Mouse (Mus musculus) limb, embryonic 12.5 days (tissue): ENCODE results near the gene Rbm39. TPM values are rescaled to one million over a fixed set of nuclear protein-coding genes. Genes with fewer than 3 reads are reported as not detected.

Experiments
- ATAC-seq: fragments of 200-750 bp; cut with Nextera tagmentation; 2 replicates; pipeline ENCODE4 v1.8.0; 2017; ENCODE audit warnings: low read depth, moderate TSS enrichment; ENCODE audit not compliant: insufficient number of reproducible peaks, insufficient read depth, low FRiP score, low TSS enrichment
- H3K27ac ChIP-seq: fragments of 300-500 bp; sonication (generic); 2 replicates; pipeline ENCODE4 v1.5.1; 2016; ENCODE audit warnings: mild to moderate bottlenecking, moderate library complexity
- H3K27me3 ChIP-seq: fragments of 300-500 bp; sonication (generic); 2 replicates; pipeline ENCODE4 v1.6.1; 2016; ENCODE audit warnings: mild to moderate bottlenecking, moderate library complexity
- H3K36me3 ChIP-seq: fragments of 300-500 bp; sonication (generic); 2 replicates; pipeline ENCODE4 v1.6.1; 2016; ENCODE audit warnings: mild to moderate bottlenecking, moderate library complexity
- H3K4me1 ChIP-seq: fragments of 300-500 bp; sonication (generic); replicated peaks from 2 replicates; pipeline ENCODE4 v1.6.1; 2016
- H3K4me2 ChIP-seq: fragments of 300-500 bp; sonication (generic); 2 replicates; pipeline ENCODE4 v1.6.1; 2016; ENCODE audit warnings: mild to moderate bottlenecking, moderate library complexity
- H3K4me3 ChIP-seq: fragments of 300-500 bp; sonication (generic); replicated peaks from 2 replicates; pipeline ENCODE4 v1.5.1; 2016; ENCODE audit warnings: mild to moderate bottlenecking
- H3K9ac ChIP-seq: fragments of 300-500 bp; sonication (generic); replicated peaks from 2 replicates; pipeline ENCODE4 v1.6.1; 2016; ENCODE audit warnings: mild to moderate bottlenecking, moderate library complexity
- H3K9me3 ChIP-seq: fragments of 300-500 bp; sonication (generic); 2 replicates; pipeline ENCODE4 v1.6.1; 2016; ENCODE audit warnings: mild to moderate bottlenecking, moderate library complexity
- WGBS: fragments of 180-500 bp; shearing (Covaris S2); methylation state at CpG from one replicate; pipeline ENCODE4 v1.1.7; 2016; 5-methylcytosine and 5-hydroxymethylcytosine counted together
- polyA plus RNA-seq: library from polyadenylated mRNA; unstranded; fragments of >200 nt; fragmentation: Nextera tagmentation; extraction: Ambion mirVana; gene quantifications from 2 replicates; pipeline ENCODE4 v1.2.1, GENCODE M21; 2016

Rbm39 gene
- 757 and 825 TPM in 2 replicates for polyA plus RNA-seq

DNA sequence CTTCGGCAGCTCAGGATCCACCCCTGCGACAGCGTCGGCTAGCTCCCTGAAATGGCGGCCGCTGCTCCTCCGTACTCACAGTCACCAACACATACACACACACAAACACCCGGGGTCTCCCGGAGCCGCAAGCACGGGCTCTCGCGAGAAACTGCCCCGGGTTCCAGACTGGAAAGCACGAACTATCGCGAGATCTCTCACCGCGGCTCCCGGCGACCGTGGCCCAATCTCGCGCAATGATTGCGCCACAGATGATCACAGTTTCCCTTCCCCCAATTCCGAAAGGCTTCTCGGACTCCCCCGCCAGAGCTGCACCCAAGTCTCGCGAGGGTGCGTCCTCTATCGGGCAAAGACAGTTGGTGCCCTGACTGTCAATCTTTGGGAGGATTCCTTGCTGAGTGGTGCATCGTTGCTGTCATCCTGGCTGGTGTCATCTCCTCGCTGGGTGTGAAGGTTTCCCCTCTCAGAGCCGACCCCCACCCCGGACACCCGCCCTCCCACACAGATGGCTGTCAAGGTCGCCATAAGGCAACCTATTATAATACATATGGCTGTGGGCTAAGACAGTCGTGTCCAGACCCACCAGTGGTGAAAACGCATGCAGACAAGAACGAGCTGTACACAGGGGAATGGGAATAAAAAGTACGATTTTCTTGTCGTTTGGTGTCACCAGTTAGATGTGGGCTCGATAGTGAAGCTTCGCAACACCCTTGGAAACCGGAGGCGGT lies at the start of gene Rbm39:
Rbm39 (minus strand) TSS at position 145 of the 728 bp plus-strand sequence.
- peak within 1 kb of the TSS; percentile 100 for H3K9ac ChIP-seq
- H3K36me3 ChIP-seq = peaks cover 27% of the 10 kb centered on the region
- under 1% methylated on average over 47 of the region's 47 CpGs for WGBS
- peak within 1 kb of the TSS; percentile 72 for H3K4me2 ChIP-seq
- H3K27me3 ChIP-seq = no peaks in the 10 kb centered on the region
- peaks cover 16% of the 10 kb centered on the region for H3K4me1 ChIP-seq
- peak within 1 kb of the TSS; percentile 98 for H3K27ac ChIP-seq
- peak; percentile 96 for ATAC-seq
- H3K9me3 ChIP-seq = no peaks in the 10 kb centered on the region
- H3K4me3 ChIP-seq = peak within 1 kb of the TSS; percentile 97

DNA sequence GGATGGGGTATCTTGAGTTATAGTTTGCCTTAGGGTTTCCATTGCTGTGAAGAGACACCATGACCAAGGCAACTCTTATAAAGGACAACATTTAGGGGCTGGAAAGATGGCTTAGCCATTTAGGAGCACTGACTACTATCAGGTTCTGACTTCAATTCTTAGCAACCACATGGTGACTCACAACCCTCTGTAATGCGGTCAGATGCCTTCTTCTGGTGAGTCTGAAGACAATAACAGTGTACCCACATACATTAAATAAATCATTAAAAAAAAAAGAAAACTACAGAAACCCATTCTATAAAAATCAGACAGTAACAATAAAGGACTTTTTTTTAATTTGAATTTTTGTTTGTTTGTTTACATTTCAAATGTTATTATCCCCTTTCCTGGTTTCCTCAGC lies 49.1 kb upstream of the Rbm39 start:
- Histone ChIP-seq H3K27ac (no peak overlapping the region), H3K4me2 (no peak overlapping the region), H3K4me3 (no peak overlapping the region), H3K36me3 (peaks cover 78% of the 10 kb centered on the region), H3K9ac (no peak overlapping the region), H3K9me3 (no peaks in the 10 kb centered on the region), H3K27me3 (no peaks in the 10 kb centered on the region), H3K4me1 (peaks cover 9% of the 10 kb centered on the region)
- whole genome bisulfite sequencing = 90% methylated on average over 1 of the region's 1 CpGs
- no peak for ATAC-seq

DNA sequence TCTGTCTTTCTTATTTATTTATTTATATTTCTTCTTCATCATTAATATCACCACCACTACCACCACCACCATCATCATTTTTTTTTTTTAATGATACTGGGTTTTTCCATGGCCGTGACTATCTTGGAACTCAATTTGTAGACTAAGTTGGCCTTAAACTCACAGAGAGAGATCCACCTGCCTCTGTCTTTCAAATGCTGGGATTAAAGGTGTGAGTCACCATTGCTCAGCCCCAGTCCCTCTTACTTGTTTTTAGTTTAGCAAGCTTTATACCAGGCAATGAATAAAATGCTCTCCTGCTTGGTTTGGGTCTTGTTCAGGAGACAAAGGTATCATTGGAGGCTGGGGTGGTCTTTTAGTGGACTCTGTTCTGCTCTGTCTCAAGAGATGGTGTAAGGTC lies 47.7 kb upstream of the Rbm39 start:
- H3K4me1 ChIP-seq = no peaks in the 10 kb centered on the region
- WGBS = 97% methylated on average over 1 of the region's 1 CpGs
- H3K9me3 ChIP-seq = no peaks in the 10 kb centered on the region
- H3K36me3 ChIP-seq = peaks cover 84% of the 10 kb centered on the region
- no peak overlapping the region for H3K4me3 ChIP-seq
- no peak overlapping the region for H3K4me2 ChIP-seq
- no peaks in the 10 kb centered on the region for H3K27me3 ChIP-seq
- no peak for ATAC-seq
- no peak overlapping the region for H3K27ac ChIP-seq
- H3K9ac ChIP-seq = no peak overlapping the region

DNA sequence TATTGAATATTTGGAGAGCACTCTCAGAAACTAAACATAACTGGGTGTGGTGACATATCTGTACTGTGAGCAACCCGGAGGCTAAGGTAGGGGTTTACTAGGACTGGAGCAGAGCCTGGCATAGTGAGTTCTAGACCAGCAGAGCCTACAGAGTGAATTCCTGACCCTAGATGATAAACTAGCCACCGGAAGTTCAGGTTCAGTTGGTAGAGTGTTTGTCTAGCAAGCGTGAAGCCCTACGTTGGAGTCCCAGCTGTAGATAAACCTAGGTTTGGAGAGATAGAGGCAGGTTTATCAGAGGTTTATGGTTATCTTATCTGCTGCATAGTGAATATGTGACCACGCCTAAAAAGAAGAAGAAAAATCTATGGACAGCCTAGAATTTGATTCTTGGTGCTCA lies 44.0 kb upstream of the Rbm39 start:
- no peak overlapping the region for H3K27ac ChIP-seq
- WGBS = 95% methylated on average over 5 of the region's 5 CpGs
- peaks cover 56% of the 10 kb centered on the region for H3K36me3 ChIP-seq
- H3K27me3 ChIP-seq = no peaks in the 10 kb centered on the region
- H3K4me1 ChIP-seq = no peaks in the 10 kb centered on the region
- H3K9ac ChIP-seq = no peak overlapping the region
- H3K4me2 ChIP-seq = no peak overlapping the region
- no peaks in the 10 kb centered on the region for H3K9me3 ChIP-seq
- ATAC-seq = no peak
- no peak overlapping the region for H3K4me3 ChIP-seq

DNA sequence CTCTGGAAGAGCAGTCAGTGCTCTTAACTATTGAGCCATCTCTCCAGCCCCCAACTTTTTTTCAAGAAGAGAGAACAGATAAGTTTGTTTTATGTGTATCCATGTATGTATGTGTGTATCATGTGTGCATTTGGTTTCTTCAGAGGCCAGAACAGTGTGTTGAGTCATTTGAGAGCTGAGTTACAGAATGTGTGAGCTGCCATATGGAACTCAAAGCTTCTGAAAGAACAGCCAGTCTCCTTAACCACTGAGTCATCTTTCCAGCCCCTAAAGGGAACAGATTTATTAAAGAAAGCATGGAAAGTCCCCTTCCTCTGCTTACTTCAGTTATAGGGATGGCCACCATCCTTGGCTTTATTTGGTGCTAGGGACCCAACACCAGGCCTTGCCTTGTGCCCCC lies 42.1 kb upstream of the Rbm39 start:
- H3K36me3 ChIP-seq = peaks cover 55% of the 10 kb centered on the region
- no peaks in the 10 kb centered on the region for H3K9me3 ChIP-seq
- ATAC-seq = no peak

DNA sequence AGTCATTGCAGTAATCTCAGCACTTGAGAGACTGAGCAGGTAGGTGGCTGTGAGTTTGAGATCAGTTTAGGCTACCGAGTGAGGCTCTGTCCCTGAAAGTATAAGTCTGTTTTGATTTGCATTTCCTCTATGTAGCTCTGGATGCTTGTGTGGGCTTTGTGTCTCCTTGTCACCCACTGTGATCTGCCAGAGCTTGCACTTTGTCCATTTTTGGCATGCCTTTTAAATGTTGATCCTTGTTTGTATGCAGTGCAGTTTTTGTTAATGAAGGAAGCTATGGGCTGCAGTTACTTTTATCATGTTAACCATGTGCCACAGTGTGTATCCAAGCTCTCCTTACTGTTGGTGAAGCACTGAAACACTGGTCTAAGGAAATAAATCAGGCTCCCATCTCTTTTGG lies 37.7 kb upstream of the Rbm39 start:
- Histone ChIP-seq H3K4me1 (no peaks in the 10 kb centered on the region), H3K27me3 (no peaks in the 10 kb centered on the region), H3K27ac (no peak overlapping the region), H3K36me3 (peaks cover 30% of the 10 kb centered on the region), H3K4me3 (no peak overlapping the region), H3K4me2 (no peak overlapping the region), H3K9me3 (no peaks in the 10 kb centered on the region), H3K9ac (no peak overlapping the region)
- 87% methylated on average over 1 of the region's 1 CpGs for WGBS
- no peak for ATAC-seq

More for the DNA sequence above, 42.1 kb upstream of the Rbm39 start:
- no peak overlapping the region for H3K27ac ChIP-seq
- H3K4me2 ChIP-seq = no peak overlapping the region
- H3K9ac ChIP-seq = no peak overlapping the region
- H3K4me3 ChIP-seq = no peak overlapping the region
- H3K4me1 ChIP-seq = no peaks in the 10 kb centered on the region
- no peaks in the 10 kb centered on the region for H3K27me3 ChIP-seq

DNA sequence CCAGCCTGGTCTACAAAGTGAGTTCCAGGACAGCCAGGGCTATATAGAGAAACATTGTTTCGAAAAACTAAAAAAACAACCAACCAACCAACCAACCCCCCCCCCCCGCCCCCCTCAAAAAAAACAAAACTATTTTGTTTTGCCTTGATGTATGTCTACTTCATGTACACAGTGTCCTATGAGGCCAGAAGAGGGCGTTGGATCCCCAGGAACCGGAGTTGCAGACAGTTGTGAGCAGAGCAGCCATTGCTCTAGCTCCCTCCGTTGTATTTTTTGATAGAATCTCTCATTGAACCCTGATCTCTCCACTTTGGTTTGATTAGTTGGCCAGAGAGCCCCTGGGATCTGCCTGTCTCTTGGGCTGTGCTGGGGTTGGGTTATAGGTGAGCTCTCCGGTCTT lies 23.9 kb upstream of the Rbm39 start:
- Histone ChIP-seq H3K36me3 (peaks cover 45% of the 10 kb centered on the region), H3K4me2 (no peak overlapping the region), H3K9ac (no peak overlapping the region), H3K4me3 (no peak overlapping the region), H3K27me3 (no peaks in the 10 kb centered on the region), H3K4me1 (peaks cover 33% of the 10 kb centered on the region), H3K27ac (no peak overlapping the region), H3K9me3 (no peaks in the 10 kb centered on the region)
- ATAC-seq = no peak
- WGBS = 89% methylated on average over 6 of the region's 6 CpGs

DNA sequence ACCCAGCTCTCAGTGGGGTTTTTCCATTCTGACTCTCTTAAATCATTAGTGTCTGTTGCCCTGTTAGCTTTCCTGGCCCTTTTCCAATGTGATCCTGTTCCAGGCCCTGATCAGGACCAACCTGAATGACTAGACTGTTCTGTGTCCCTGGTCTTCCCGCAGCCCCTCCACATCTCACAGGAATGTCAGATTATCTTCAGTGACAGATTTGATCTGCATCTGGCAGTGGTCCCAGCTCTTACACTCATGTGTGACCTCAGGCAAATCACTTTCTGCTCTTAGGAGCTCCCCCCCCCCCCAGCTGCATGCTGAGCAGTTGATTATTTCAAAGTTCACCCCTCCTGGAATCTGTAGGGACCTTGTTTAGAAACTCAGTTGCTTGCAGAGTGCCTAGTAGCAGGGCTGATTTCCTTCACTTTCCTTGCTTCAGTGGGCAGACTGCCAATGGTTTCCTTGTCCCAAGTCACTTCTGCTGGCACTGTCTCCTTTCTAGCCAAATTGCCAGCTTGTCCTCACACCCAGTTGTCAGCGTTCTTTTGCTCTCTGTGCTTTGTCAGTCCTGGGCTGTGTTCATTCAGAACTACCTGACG lies 22.9 kb upstream of the Rbm39 start:
- no peak overlapping the region for H3K9ac ChIP-seq
- H3K4me1 ChIP-seq = peaks cover 39% of the 10 kb centered on the region
- peak overlapping the region; percentile 66 for H3K27ac ChIP-seq
- no peak overlapping the region for H3K4me3 ChIP-seq
- no peak overlapping the region for H3K4me2 ChIP-seq
- 66% methylated on average over 3 of the region's 3 CpGs for WGBS
- H3K27me3 ChIP-seq = no peaks in the 10 kb centered on the region
- no peak for ATAC-seq
- H3K9me3 ChIP-seq = no peaks in the 10 kb centered on the region
- peaks cover 39% of the 10 kb centered on the region for H3K36me3 ChIP-seq

DNA sequence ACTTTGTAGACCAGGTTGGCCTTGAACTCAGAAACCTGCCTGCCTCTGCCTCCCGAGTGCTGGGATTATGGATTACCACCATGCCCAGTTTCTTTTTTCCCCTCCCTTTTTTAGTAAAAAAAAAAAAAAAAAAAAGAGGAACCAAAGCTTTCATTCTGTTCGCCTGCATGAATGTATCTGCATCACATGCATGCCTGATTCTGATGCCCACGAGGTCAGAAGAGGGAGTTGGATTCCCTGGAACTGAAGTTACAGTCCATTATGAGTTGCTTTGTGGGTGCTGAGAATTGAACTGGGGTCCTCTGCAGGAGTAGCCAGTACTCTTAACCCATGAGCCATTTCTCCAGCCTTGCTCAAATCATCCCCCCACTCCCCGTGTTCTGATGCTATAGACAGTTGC lies 21.4 kb upstream of the Rbm39 start:
- no peak overlapping the region for H3K4me3 ChIP-seq
- 89% methylated on average over 4 of the region's 4 CpGs for WGBS
- no peak for ATAC-seq
- no peaks in the 10 kb centered on the region for H3K27me3 ChIP-seq
- H3K9ac ChIP-seq = no peak overlapping the region
- no peaks in the 10 kb centered on the region for H3K9me3 ChIP-seq
- H3K4me1 ChIP-seq = peaks cover 45% of the 10 kb centered on the region
- peaks cover 29% of the 10 kb centered on the region for H3K36me3 ChIP-seq
- H3K4me2 ChIP-seq = no peak overlapping the region
- no peak overlapping the region for H3K27ac ChIP-seq

DNA sequence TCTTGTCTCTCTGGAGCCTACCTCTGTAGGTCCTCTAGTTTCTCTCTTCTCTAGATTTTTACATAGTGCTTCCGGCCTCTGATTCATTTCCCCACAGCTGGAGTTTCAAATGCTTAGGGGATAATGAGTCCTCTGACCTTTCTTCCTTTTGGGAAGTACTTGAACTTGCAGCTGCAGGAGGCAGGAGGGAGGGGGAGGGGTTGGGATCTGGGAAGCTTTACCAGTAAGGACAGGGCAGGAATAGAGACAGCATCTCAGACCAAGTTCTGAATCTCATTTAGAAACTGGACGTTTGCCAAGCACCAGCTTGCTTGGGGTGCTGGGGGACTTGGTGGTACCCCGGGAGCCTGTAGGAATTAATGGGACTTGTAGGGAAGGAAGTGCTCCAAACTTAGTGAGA lies 19.9 kb upstream of the Rbm39 start:
- no peaks in the 10 kb centered on the region for H3K27me3 ChIP-seq
- peak overlapping the region; percentile 68 for H3K27ac ChIP-seq
- no peaks in the 10 kb centered on the region for H3K9me3 ChIP-seq
- H3K4me1 ChIP-seq = peaks cover 45% of the 10 kb centered on the region
- H3K36me3 ChIP-seq = peaks cover 21% of the 10 kb centered on the region
- no peak for ATAC-seq
- H3K4me2 ChIP-seq = 0 out of 2 replicates have a peak overlapping the region, but pooled peaks have one; percentile 13
- no peak overlapping the region for H3K4me3 ChIP-seq
- no peak overlapping the region for H3K9ac ChIP-seq
- WGBS = 29% methylated on average over 3 of the region's 3 CpGs

DNA sequence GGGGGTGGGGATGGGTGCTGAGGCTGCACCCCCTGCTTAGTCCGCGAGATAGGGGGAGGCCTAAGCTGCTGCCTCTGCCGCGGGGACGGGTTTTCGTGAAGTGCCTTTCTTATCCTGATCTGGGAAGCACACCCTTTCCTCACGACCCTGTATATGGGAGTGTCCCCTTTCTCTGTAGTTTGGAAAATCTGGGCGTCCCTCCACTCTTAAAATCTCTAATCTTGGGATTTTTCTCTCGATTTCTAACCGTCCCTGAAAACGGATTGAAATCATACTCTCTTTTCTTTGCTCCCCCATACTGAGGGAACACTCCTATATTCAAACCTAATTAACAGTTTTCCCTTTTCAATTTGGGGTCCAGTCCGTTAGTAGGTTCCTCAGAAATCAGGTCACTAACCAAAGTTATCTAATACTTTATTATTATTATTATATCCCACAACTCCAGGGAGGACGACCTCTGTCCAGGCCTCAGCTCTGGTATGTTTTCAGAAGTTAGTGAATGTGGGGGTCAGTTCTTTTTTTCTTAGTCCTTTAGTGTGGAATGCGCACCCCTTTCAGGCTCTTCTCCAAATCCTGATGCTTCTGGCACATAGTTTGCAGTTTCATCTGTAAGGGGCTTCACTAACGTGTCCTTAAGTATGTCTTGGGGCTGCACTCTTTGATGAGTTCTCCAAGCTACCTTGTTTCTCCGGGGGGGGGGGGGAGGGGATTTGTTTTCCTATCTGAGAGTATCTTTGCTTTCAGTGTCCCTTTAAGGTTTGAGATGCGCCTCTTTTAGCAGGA lies 17.3 kb upstream of the Rbm39 start:
- ATAC-seq = no peak; the same call in 1 of the 2 replicates
- Histone ChIP-seq H3K27ac (peak overlapping the region; percentile 95), H3K4me2 (peak overlapping the region; percentile 67), H3K4me3 (peak overlapping the region; percentile 67), H3K9ac (peak overlapping the region; percentile 83), H3K4me1 (peaks cover 35% of the 10 kb centered on the region), H3K27me3 (no peaks in the 10 kb centered on the region), H3K36me3 (peaks cover 10% of the 10 kb centered on the region; the same call in 1 of the 2 replicates), H3K9me3 (no peaks in the 10 kb centered on the region)
- WGBS = 4% methylated on average over 17 of the region's 17 CpGs
